Mouse (Mus musculus): ENCODE measurements around the gene Ust. TPM values are rescaled to one million over a fixed set of nuclear protein-coding genes. Genes with fewer than 3 reads are reported as not detected.

Gene Ust
- total and polyA plus RNA-seq, 3 experiments, result 1.1 to 1.7 (median 1.6) TPM

DNA sequence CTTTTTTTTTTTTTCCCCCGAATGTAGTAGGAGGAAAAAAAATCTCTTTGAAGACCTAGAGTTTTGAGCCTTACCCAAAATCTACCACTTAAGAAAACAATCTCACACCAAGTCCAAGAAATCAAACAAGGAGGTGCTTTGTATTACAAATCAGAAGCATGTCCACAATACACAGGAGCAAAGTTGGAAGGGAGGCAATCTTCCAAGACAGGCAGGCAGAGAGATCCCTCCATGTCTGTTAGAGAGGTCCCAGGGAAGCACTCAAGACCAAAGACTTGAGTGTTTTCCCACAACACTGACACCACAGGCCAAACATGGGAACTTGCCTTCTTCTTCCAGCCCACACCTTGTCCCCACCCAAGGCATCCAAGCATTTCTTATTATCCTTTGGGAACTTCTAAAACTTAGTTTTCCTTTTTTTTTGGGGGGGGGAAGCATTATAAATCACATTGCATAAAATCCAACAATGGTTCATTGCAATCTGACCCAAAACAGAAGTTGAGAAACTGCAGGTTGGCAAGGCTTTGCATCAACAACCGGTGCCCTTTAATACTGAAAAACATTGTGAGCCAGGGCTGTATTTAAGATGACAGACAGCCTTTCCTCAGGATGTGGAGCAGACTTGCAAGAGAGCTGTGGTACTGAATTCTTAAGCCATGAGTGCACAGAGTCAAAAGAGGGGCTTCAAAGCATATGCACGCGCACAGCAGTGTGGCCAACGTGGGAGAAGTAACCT lies 49.8 kb downstream of the Ust start:
- Histone ChIP-seq H3K79me2 (replicated peaks; ENCODE audit: control insufficient read depth, insufficient read depth, low read length) (no peaks in the 10 kb centered on the region), H3K9ac (ENCODE audit: low read depth, low read length) (no peak overlapping the region), H3K27me3 (ENCODE audit: control insufficient read depth, insufficient read depth, low read length) (no peaks in the 10 kb centered on the region), H3K4me3 (no peak overlapping the region), H3K36me3 (ENCODE audit: control insufficient read depth, insufficient read depth, low read length) (no peaks in the 10 kb centered on the region), H3K27ac (no peak overlapping the region), H3K4me1 (ENCODE audit: control insufficient read depth, insufficient read depth, low read length) (no peaks in the 10 kb centered on the region; the same call in 1 of the 2 replicates)
- 75% methylated on average over 5 of the region's 5 CpGs for WGBS
- intact Hi-C loops (cut with DNase I), result no loop called here
- no peak for TF ChIP-seq POLR2A (IDR thresholded peaks at IDR 0.05; ENCODE audit: insufficient read depth, low read depth, low read length)
- TF ChIP-seq EP300 (IDR thresholded peaks at IDR 0.05; ENCODE audit: insufficient read depth, low read depth, low read length), result no peak
- no peak for TF ChIP-seq CTCF (IDR thresholded peaks at IDR 0.05)
- DNase-seq, result no peak

DNA sequence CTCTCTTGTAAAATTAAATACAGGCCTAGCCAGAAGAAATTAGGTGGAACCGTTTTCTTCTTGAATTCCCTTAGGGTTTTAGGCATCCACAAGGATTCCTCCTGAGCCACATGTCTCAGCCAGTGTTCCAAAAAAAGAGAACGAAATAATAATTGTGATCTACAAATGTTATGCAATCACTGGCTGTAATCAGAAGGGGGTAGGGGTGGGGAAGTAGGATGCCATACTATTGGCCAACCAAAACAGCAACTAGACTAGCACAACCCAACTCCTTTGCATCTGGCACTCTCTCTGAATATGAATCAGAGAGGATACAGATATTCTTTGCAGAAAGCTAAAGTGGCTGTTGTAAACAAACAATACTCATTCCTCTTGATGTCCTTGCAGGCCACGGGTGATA lies 52.7 kb downstream of the Ust start:
- Histone ChIP-seq H3K4me1 (ENCODE audit: control insufficient read depth, insufficient read depth, low read length) (no peaks in the 10 kb centered on the region; the same call in 1 of the 2 replicates), H3K9ac (ENCODE audit: low read depth, low read length) (no peak overlapping the region), H3K36me3 (ENCODE audit: control insufficient read depth, insufficient read depth, low read length) (no peaks in the 10 kb centered on the region), H3K79me2 (replicated peaks; ENCODE audit: control insufficient read depth, insufficient read depth, low read length) (no peaks in the 10 kb centered on the region), H3K27ac (no peak overlapping the region), H3K4me3 (no peak overlapping the region), H3K27me3 (ENCODE audit: control insufficient read depth, insufficient read depth, low read length) (no peaks in the 10 kb centered on the region)
- TF ChIP-seq POLR2A (IDR thresholded peaks at IDR 0.05; ENCODE audit: insufficient read depth, low read depth, low read length) (no peak), CTCF (IDR thresholded peaks at IDR 0.05) (no peak), EP300 (IDR thresholded peaks at IDR 0.05; ENCODE audit: insufficient read depth, low read depth, low read length) (no peak)
- 50% methylated on average over 3 of the region's 3 CpGs for WGBS
- intact Hi-C loops (cut with DNase I), result no loop called here
- peak in 1 of 2 experiments; percentile 13 for DNase-seq

GRCm38 (mm10) chr10:8465216-8465615 lies 53.4 kb downstream of the Ust start:
- TF ChIP-seq POLR2A (IDR thresholded peaks at IDR 0.05; ENCODE audit: insufficient read depth, low read depth, low read length) (no peak), EP300 (IDR thresholded peaks at IDR 0.05; ENCODE audit: insufficient read depth, low read depth, low read length) (no peak), CTCF (IDR thresholded peaks at IDR 0.05) (no peak)
- WGBS, result 79% methylated on average over 1 of the region's 1 CpGs

GRCm38 (mm10) chr10:8461372-8461771 lies 57.3 kb downstream of the Ust start:
- WGBS, result 83% methylated on average over 5 of the region's 5 CpGs
- H3K27me3 ChIP-seq (ENCODE audit: control insufficient read depth, insufficient read depth, low read length), result no peaks in the 10 kb centered on the region
- no peaks in the 10 kb centered on the region; the same call in 1 of the 2 replicates for H3K4me1 ChIP-seq (ENCODE audit: control insufficient read depth, insufficient read depth, low read length)
- no peak overlapping the region for H3K27ac ChIP-seq
- no peak overlapping the region for H3K9ac ChIP-seq (ENCODE audit: low read depth, low read length)
- no peak overlapping the region for H3K4me3 ChIP-seq
- no peak for DNase-seq
- no peaks in the 10 kb centered on the region for H3K36me3 ChIP-seq (ENCODE audit: control insufficient read depth, insufficient read depth, low read length)
- H3K79me2 ChIP-seq (replicated peaks; ENCODE audit: control insufficient read depth, insufficient read depth, low read length), result no peaks in the 10 kb centered on the region
- intact Hi-C loops (cut with DNase I), result no loop called here
- TF ChIP-seq POLR2A (IDR thresholded peaks at IDR 0.05; ENCODE audit: insufficient read depth, low read depth, low read length) (no peak), EP300 (IDR thresholded peaks at IDR 0.05; ENCODE audit: insufficient read depth, low read depth, low read length) (no peak), CTCF (IDR thresholded peaks at IDR 0.05) (no peak)

More at GRCm38 (mm10) chr10:8465216-8465615, 53.4 kb downstream of the Ust start:
- Histone ChIP-seq H3K27me3 (ENCODE audit: control insufficient read depth, insufficient read depth, low read length) (no peaks in the 10 kb centered on the region), H3K27ac (no peak overlapping the region), H3K9ac (ENCODE audit: low read depth, low read length) (no peak overlapping the region), H3K4me1 (ENCODE audit: control insufficient read depth, insufficient read depth, low read length) (no peaks in the 10 kb centered on the region; the same call in 1 of the 2 replicates), H3K4me3 (no peak overlapping the region), H3K79me2 (replicated peaks; ENCODE audit: control insufficient read depth, insufficient read depth, low read length) (no peaks in the 10 kb centered on the region), H3K36me3 (ENCODE audit: control insufficient read depth, insufficient read depth, low read length) (no peaks in the 10 kb centered on the region)
- DNase-seq, result no peak
- intact Hi-C loops (cut with DNase I), result no loop called here

- H3K4me3 ChIP-seq, result no peak overlapping the region
- DNase-seq, result no peak
- no peak overlapping the region for H3K27ac ChIP-seq
- TF ChIP-seq CTCF (IDR thresholded peaks at IDR 0.05) (no peak), EP300 (IDR thresholded peaks at IDR 0.05; ENCODE audit: insufficient read depth, low read depth, low read length) (no peak), POLR2A (IDR thresholded peaks at IDR 0.05; ENCODE audit: insufficient read depth, low read depth, low read length) (no peak)
- H3K27me3 ChIP-seq (ENCODE audit: control insufficient read depth, insufficient read depth, low read length), result no peaks in the 10 kb centered on the region
- H3K79me2 ChIP-seq (replicated peaks; ENCODE audit: control insufficient read depth, insufficient read depth, low read length), result no peaks in the 10 kb centered on the region
- H3K36me3 ChIP-seq (ENCODE audit: control insufficient read depth, insufficient read depth, low read length), result no peaks in the 10 kb centered on the region
- intact Hi-C loops (cut with DNase I), result no loop called here
- no peaks in the 10 kb centered on the region for H3K4me1 ChIP-seq (ENCODE audit: control insufficient read depth, insufficient read depth, low read length)
- 37% methylated on average over 1 of the region's 1 CpGs for WGBS
- no peak overlapping the region for H3K9ac ChIP-seq (ENCODE audit: low read depth, low read length)
These were observed 63.9 kb downstream of the Ust start for GRCm38 (mm10) chr10:8454711-8455110.

DNA sequence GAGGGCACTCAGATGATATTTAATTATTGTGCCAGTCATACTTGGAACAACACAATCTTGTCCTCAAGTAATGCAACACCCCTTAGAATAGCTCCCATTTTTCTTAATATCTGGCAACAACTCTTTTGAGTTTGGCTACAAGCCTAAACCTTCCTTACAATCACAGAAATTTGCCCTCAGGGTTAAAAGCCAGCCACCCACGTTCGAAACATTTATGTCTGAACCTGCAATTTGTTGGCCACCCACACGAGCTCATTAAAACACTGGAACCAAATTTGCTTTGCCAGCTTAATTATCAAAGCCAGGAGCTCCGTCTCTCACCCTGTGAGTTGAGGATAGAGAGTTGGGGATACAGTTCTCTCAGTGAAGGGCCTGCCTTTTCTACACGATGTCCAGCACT lies 70.9 kb downstream of the Ust start:
- Histone ChIP-seq H3K4me3 (no peak overlapping the region), H3K27ac (no peak overlapping the region), H3K4me1 (ENCODE audit: control insufficient read depth, insufficient read depth, low read length) (no peaks in the 10 kb centered on the region), H3K27me3 (ENCODE audit: control insufficient read depth, insufficient read depth, low read length) (no peaks in the 10 kb centered on the region), H3K36me3 (ENCODE audit: control insufficient read depth, insufficient read depth, low read length) (no peaks in the 10 kb centered on the region), H3K9ac (ENCODE audit: low read depth, low read length) (no peak overlapping the region), H3K79me2 (replicated peaks; ENCODE audit: control insufficient read depth, insufficient read depth, low read length) (no peaks in the 10 kb centered on the region)
- WGBS, result 46% methylated on average over 5 of the region's 5 CpGs
- DNase-seq, result no peak
- intact Hi-C loops (cut with DNase I), result no loop called here
- TF ChIP-seq POLR2A (IDR thresholded peaks at IDR 0.05; ENCODE audit: insufficient read depth, low read depth, low read length) (no peak), EP300 (IDR thresholded peaks at IDR 0.05; ENCODE audit: insufficient read depth, low read depth, low read length) (no peak), CTCF (IDR thresholded peaks at IDR 0.05) (no peak)

Measured in heart, adult 2 months (tissue).